Mouse (Mus musculus) ES-E14 (cell line): ENCODE measurements at regions not wholly inside any gene's neighbourhood (a gene's known extent, or its start where the extent isn't known, plus 50 kb on each side); places are given as distances from the start of the nearest gene placed in this dataset.

Experiments used
- CHD2 ChIP-seq: IDR thresholded peaks from 2 replicates; pipeline ENCODE4 v1.6.1; 2014; ENCODE audit warnings: mild to moderate bottlenecking, low read depth, low read length, inconsistent platforms
- HCFC1 ChIP-seq: IDR thresholded peaks from 2 replicates; pipeline ENCODE4 v1.6.1; 2012; ENCODE audit warnings: low read length, inconsistent platforms, borderline replicate concordance; ENCODE audit not compliant: insufficient read depth
- MAFK ChIP-seq: IDR thresholded peaks from 2 replicates; pipeline ENCODE4 v1.6.1; 2014; ENCODE audit warnings: mild to moderate bottlenecking, low read depth, low read length, inconsistent platforms; ENCODE audit not compliant: insufficient read depth

- TF ChIP-seq MAFK (no peak), CHD2 (no peak), HCFC1 (no peak)
Observed at GRCm38 (mm10) chr13:105377038-105377437, 66.4 kb upstream of the Htr1a start.
